Mouse (Mus musculus): ENCODE results near the gene Chd3.

GRCm38 (mm10) chr11:69322693-69323471 is 46.3 kb downstream of the Chd3 start:
- TF ChIP-seq CTCF (IDR thresholded peaks at IDR 0.05; ENCODE audit: insufficient read depth, low read depth, low read length) (no peak), POLR2A (IDR thresholded peaks at IDR 0.05; ENCODE audit: insufficient read depth, low read depth, low read length) (no peak)

All from olfactory bulb, adult 2 months (tissue).